Mouse (Mus musculus) gastrocnemius, adult 18-20 months (tissue): Measurements from ENCODE around the gene Gm49425. TPM values are rescaled to one million over a fixed set of nuclear protein-coding genes. Genes with fewer than 3 reads are reported as not detected.
"Not testable (repeated sequence)": the region's sequence is repeated elsewhere in the genome, so short reads cannot be mapped to it uniquely, and the experiment has no call there.

ENCODE experiments used
- DNase-seq: peaks from one replicate; pipeline ENCODE4 v3.0.0; 2021; ENCODE audit warnings: low spot score
- long read RNA-seq, 2 experiments: library from polyadenylated mRNA; stranded (forward); transcript quantifications; one replicate each; pipeline ENCODE4 v2.0.0; 2021
- total RNA-seq, 2 experiments: library from RNA; stranded (reverse); gene quantifications; 2 replicates each; pipeline ENCODE4 v1.2.3; 2021

Gene Gm49425
- total RNA-seq: not detected
- long read RNA-seq, experiment 1: 0 reads
- long read RNA-seq, experiment 2: 0 reads

- DNase-seq: not testable (repeated sequence)
These were observed at the start of gene Gm49425 for GRCm38 (mm10) chr15:101517161-101517560. Gm49425 (minus strand) TSS chr15:101517261.

- no peak for DNase-seq
These were observed 45.8 kb upstream of the Gm49425 start, which contains the start of gene Krt90 for GRCm38 (mm10) chr15:101562850-101563249. Krt90 (minus strand) TSS chr15:101562950.

GRCm38 (mm10) chr15:101558034-101558646, 41.1 kb upstream of the Gm49425 start:
- no peak for DNase-seq

- no peak for DNase-seq
These were observed 36.1 kb upstream of the Gm49425 start for GRCm38 (mm10) chr15:101553169-101553568.

GRCm38 (mm10) chr15:101552188-101552587, 35.1 kb upstream of the Gm49425 start:
- no peak for DNase-seq

GRCm38 (mm10) chr15:101550567-101550966, 33.5 kb upstream of the Gm49425 start, which contains the start of gene Krt82:
Krt82 (minus strand) TSS chr15:101550667.
- DNase-seq: no peak

GRCm38 (mm10) chr15:101544478-101544877, 27.4 kb upstream of the Gm49425 start:
- DNase-seq: no peak

- no peak for DNase-seq
These were observed 25.5 kb upstream of the Gm49425 start for GRCm38 (mm10) chr15:101542543-101542942.

GRCm38 (mm10) chr15:101538580-101538900, 21.5 kb upstream of the Gm49425 start:
- no peak for DNase-seq

- no peak for DNase-seq
These were observed 21.0 kb upstream of the Gm49425 start for GRCm38 (mm10) chr15:101537864-101538579.

GRCm38 (mm10) chr15:101536054-101536850, 19.2 kb upstream of the Gm49425 start:
- DNase-seq: no peak

- DNase-seq: no peak
These were observed 15.7 kb upstream of the Gm49425 start, which contains the start of gene Krt84 for GRCm38 (mm10) chr15:101532720-101533119. Krt84 (minus strand) TSS chr15:101532820.

- DNase-seq: no peak
These were observed 5.6 kb upstream of the Gm49425 start for GRCm38 (mm10) chr15:101522556-101523232.

- peak; percentile 69 for DNase-seq
These were observed 2.7 kb upstream of the Gm49425 start for GRCm38 (mm10) chr15:101519792-101520191.

- no peak for DNase-seq
These were observed 8.8 kb downstream of the Gm49425 start for GRCm38 (mm10) chr15:101508247-101508646.

- DNase-seq: no peak
These were observed 9.9 kb downstream of the Gm49425 start for GRCm38 (mm10) chr15:101506896-101507758.

- peak; percentile 36 for DNase-seq
These were observed 19.9 kb downstream of the Gm49425 start for GRCm38 (mm10) chr15:101497181-101497580.

- DNase-seq: no peak
These were observed 21.8 kb downstream of the Gm49425 start for GRCm38 (mm10) chr15:101495266-101495665.

GRCm38 (mm10) chr15:101494203-101494602, 22.9 kb downstream of the Gm49425 start:
- no peak for DNase-seq

GRCm38 (mm10) chr15:101493713-101494112, 23.3 kb downstream of the Gm49425 start:
- DNase-seq: no peak
